Mouse (Mus musculus) layer of hippocampus, adult 2 months (tissue): ENCODE results near the gene Gys2. TPM values are rescaled to one million over a fixed set of nuclear protein-coding genes. Genes with fewer than 3 reads are reported as not detected.
A peak's percentile ranks its signal among the peaks of the same experiment; 100 is the strongest.

Source experiments
- DNase-seq, 2 experiments: peaks; one replicate each; pipeline ENCODE4 v3.0.0; 2022; ENCODE audit warnings: low spot score in 2 of 2
- H3K27ac ChIP-seq: fragments of 200-600 bp; 2 replicates; pipeline ENCODE4 v1.8.1; 2022
- H3K4me3 ChIP-seq: fragments of 200-600 bp; 2 replicates; pipeline ENCODE4 v1.8.1; 2022; ENCODE audit warnings: mild to moderate bottlenecking
- CTCF ChIP-seq: fragments of 200-600 bp; conservative IDR thresholded peaks from 2 replicates; pipeline ENCODE4 v1.8.1; 2022; ENCODE audit warnings: antibody characterized with exemption, mild to moderate bottlenecking, moderate library complexity
- total RNA-seq, 2 experiments: library from RNA; stranded (reverse); gene quantifications; 2 replicates each; pipeline ENCODE4 v1.2.3; 2021

Gene Gys2
- total RNA-seq, 2 experiments from 2014 or later = 0.12 to 0.13 TPM

- TF ChIP-seq CTCF = no peak
- H3K4me3 ChIP-seq = no peak overlapping the region
- H3K27ac ChIP-seq = no peak overlapping the region
- DNase-seq = no peak
These were observed 43.8 kb downstream of the Gys2 start for GRCm38 (mm10) chr6:142429072-142429471.

DNA sequence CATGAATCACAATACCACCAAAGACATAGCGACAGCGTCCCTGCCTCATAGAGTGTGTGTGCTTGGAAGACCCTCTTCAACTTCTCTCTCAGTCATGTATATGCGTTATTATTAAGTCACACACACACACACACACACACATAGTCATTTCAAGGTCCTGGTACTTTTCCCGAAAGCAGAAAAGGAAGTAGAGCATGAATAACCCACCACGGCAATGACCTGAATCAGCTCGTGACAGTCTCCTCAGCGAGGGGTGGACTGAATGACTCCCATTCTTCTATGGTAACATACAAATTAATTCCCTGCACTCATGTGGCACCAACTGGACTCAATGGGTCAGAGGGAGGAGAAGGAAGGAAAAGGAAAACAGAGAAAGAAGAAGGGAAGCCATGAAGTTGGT lies 47.9 kb downstream of the Gys2 start:
- DNase-seq = no peak
- TF ChIP-seq CTCF = no peak
- H3K4me3 ChIP-seq = no peak overlapping the region
- H3K27ac ChIP-seq = no peak overlapping the region

DNA sequence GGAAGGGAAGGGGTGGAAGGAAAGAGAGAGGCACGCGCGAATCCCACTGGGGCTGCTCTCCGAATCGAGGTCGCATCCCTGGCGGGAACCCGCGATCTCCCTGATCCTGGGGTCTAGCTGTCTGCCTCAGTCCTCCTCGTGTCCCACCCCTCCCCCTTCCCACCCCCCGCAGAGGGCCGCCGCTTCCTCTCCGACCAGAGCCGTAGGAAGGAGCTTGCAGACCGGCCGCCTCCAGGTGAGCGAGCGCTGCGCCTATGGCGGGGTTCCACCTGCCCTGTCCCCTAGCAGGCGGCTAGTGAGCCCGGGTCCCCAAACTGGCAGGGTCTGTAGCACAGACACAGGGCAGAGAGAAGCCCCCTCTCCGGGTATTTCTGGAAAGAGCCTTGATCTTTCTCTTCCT lies 58.3 kb downstream of the Gys2 start:
- no peak overlapping the region; the same call in 1 of the 2 replicates for H3K4me3 ChIP-seq
- no peak for TF ChIP-seq CTCF
- DNase-seq = no peak
- no peak overlapping the region for H3K27ac ChIP-seq

- TF ChIP-seq CTCF = no peak
- H3K4me3 ChIP-seq = no peak overlapping the region
- no peak for DNase-seq
- H3K27ac ChIP-seq = no peak overlapping the region
These were observed 59.1 kb downstream of the Gys2 start for GRCm38 (mm10) chr6:142413845-142414244.

- no peak for DNase-seq
- no peak within 1 kb of the TSS for H3K4me3 ChIP-seq
- no peak for TF ChIP-seq CTCF
These were observed 59.9 kb downstream of the Gys2 start, which contains the start of gene Spx for GRCm38 (mm10) chr6:142412906-142413491. Gene Spx (plus strand): TSS chr6:142413441.

DNA sequence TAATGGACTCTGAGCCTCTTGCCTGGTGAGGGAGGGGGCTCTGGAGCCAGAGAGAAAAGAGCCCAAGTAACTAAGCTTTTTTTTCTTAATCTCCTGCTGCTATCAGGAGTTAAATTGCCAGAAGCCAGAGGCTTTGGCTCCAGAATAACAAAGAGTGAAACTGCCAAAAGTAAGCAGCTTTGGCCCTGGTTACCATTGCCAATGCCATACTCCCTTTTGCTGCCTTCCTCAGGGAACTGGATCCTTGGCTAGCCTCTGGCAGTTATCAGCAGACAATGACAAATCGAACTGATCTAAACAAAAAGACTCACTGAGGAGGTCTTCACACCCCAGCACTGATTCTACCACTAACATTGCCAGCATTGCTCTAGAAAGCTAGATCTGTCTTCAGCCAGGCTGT lies 61.8 kb downstream of the Gys2 start:
- no peak for TF ChIP-seq CTCF
- no peak for DNase-seq
- Histone ChIP-seq H3K4me3 (no peak overlapping the region), H3K27ac (no peak overlapping the region)

More at GRCm38 (mm10) chr6:142412906-142413491, 59.9 kb downstream of the Gys2 start, which contains the start of gene Spx:
- no peak within 1 kb of the TSS for H3K27ac ChIP-seq

GRCm38 (mm10) chr6:142395756-142396155 lies 77.2 kb downstream of the Gys2 start:
- TF ChIP-seq CTCF = no peak
- no peak overlapping the region for H3K4me3 ChIP-seq
- H3K27ac ChIP-seq = no peak overlapping the region
- no peak for DNase-seq

DNA sequence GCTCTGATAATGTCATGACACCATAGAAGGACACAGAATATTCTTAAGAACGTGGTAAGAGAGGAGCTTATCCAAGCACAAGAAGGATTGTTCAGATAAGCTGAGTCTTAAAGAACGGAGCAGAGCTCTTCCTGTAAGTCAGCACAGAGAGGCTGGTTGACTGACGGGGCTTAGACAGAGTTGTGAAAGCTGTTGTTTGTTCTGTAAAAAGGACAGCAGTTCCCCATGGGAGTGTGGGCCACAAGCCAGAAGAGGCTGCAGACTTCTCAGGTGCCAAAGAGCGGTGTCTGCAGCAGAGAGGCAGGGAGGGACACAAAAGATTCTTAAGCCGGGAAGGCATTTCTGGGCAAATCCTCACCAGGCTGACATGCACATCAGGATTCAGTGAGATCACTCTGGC lies 78.2 kb downstream of the Gys2 start:
- peak; percentile 35 to 53 for DNase-seq
- peak overlapping the region; percentile 61; the same call in 1 of the 2 replicates for H3K27ac ChIP-seq
- H3K4me3 ChIP-seq = no peak overlapping the region
- no peak for TF ChIP-seq CTCF

DNA sequence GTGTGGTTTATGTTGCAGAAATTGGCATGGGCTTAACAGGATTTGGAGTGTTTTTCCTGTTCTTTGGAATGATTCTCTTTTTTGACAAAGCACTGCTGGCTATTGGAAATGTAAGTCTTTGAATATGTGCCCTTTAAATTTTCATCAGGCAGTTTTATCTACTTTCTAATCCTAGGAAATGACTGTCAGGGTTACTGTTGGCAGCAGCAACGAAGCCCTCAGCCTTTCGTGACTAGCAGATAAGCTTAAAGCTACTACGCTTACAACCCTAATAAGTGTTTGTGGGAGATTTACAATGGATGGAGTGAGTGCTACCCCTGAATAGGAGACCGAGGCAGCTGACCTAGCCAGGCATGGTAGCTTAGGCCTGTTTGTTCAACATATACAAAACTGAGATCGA lies 80.6 kb downstream of the Gys2 start:
- no peak overlapping the region for H3K4me3 ChIP-seq
- no peak for DNase-seq
- no peak overlapping the region for H3K27ac ChIP-seq
- TF ChIP-seq CTCF = no peak

DNA sequence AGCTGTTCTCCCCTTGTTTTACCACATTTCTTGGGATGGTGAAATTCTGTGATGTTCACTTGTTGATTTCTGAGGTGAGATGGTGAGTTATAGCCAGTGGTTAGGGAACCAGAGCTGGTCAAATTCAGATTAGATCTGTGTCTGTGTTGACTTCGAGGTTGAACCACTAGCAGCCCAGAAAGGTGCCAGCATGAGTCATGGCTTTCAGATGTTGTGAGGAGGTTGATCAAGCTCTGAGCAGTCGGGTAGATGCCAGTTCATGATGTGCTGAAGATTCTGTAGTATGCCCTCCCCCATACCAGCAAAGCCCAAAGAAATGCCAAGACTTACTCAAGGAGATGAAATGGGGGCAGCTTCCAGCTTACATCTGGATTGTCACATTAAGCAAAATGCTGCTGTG lies 83.8 kb downstream of the Gys2 start:
- Histone ChIP-seq H3K4me3 (no peak overlapping the region), H3K27ac (no peak overlapping the region)
- DNase-seq = no peak
- TF ChIP-seq CTCF = no peak

GRCm38 (mm10) chr6:142387755-142388271 lies 85.1 kb downstream of the Gys2 start:
- no peak for TF ChIP-seq CTCF
- DNase-seq = no peak
- Histone ChIP-seq H3K4me3 (peak overlapping the region; percentile 80), H3K27ac (peak overlapping the region; percentile 87)

- H3K27ac ChIP-seq = peak within 1 kb of the TSS; percentile 87
- peak; percentile 98 to 99 for DNase-seq
- peak within 1 kb of the TSS; percentile 80 for H3K4me3 ChIP-seq
- no peak for TF ChIP-seq CTCF
These were observed 85.7 kb downstream of the Gys2 start, which contains the start of the genes Recql and Golt1b for GRCm38 (mm10) chr6:142387011-142387754. Gene Recql (minus strand): TSS chr6:142387087. Gene Golt1b (plus strand): TSS chr6:142387221.

GRCm38 (mm10) chr6:142386285-142387010 lies 86.5 kb downstream of the Gys2 start:
- Histone ChIP-seq H3K4me3 (peak overlapping the region; percentile 80), H3K27ac (peak overlapping the region; percentile 73)
- DNase-seq = no peak
- no peak for TF ChIP-seq CTCF
